Mouse (Mus musculus) liver, embryonic 13.5 days (tissue): ENCODE data around the gene Tmem120a. TPM values are rescaled to one million over a fixed set of nuclear protein-coding genes. Genes with fewer than 3 reads are reported as not detected.
A peak's percentile ranks its signal among the peaks of the same experiment; 100 is the strongest.

Source experiments
- ATAC-seq: fragments of 200-750 bp; cut with Nextera tagmentation; 2 replicates; pipeline ENCODE4 v1.8.0; 2017; ENCODE audit warnings: low read depth, mild to moderate bottlenecking, moderate number of reproducible peaks, moderate library complexity
- DNase-seq: peaks from one replicate; pipeline ENCODE4 v3.0.0; 2022
- H3K27ac ChIP-seq: fragments of 300-500 bp; sonication (generic); 2 replicates; pipeline ENCODE4 v1.5.1; 2015; ENCODE audit warnings: moderate library complexity, mild to moderate bottlenecking, inconsistent platforms
- H3K27me3 ChIP-seq: fragments of 300-500 bp; sonication (generic); 2 replicates; pipeline ENCODE4 v1.6.1; 2015; ENCODE audit warnings: mild to moderate bottlenecking, inconsistent platforms
- H3K36me3 ChIP-seq: fragments of 300-500 bp; sonication (generic); 2 replicates; pipeline ENCODE4 v1.6.1; 2015; ENCODE audit warnings: mild to moderate bottlenecking, inconsistent platforms
- H3K4me1 ChIP-seq: fragments of 300-500 bp; sonication (generic); replicated peaks from 2 replicates; pipeline ENCODE4 v1.6.1; 2015; ENCODE audit warnings: inconsistent platforms
- H3K4me2 ChIP-seq: fragments of 300-500 bp; sonication (generic); 2 replicates; pipeline ENCODE4 v1.6.1; 2015; ENCODE audit warnings: inconsistent platforms, mild to moderate bottlenecking, moderate library complexity
- H3K4me3 ChIP-seq: fragments of 300-500 bp; sonication (generic); replicated peaks from 2 replicates; pipeline ENCODE4 v1.5.1; 2015; ENCODE audit warnings: mild to moderate bottlenecking, inconsistent platforms
- H3K9ac ChIP-seq: fragments of 300-500 bp; sonication (generic); 2 replicates; pipeline ENCODE4 v1.6.1; 2015; ENCODE audit warnings: mild to moderate bottlenecking, inconsistent platforms
- H3K9me3 ChIP-seq: fragments of 300-500 bp; sonication (generic); replicated peaks from 2 replicates; pipeline ENCODE4 v1.6.1; 2016; ENCODE audit warnings: inconsistent platforms
- WGBS: fragments of 180-500 bp; shearing (Covaris S2); methylation state at CpG from one replicate; pipeline ENCODE4 v1.1.7; 2015; ENCODE audit not compliant: insufficient replicate concordance; 5-methylcytosine and 5-hydroxymethylcytosine counted together
- polyA plus RNA-seq: library from polyadenylated mRNA; unstranded; fragments of >200 nt; fragmentation: Nextera tagmentation; extraction: Ambion mirVana; gene quantifications from 2 replicates; pipeline ENCODE4 v1.2.1, GENCODE M21; 2015

Gene Tmem120a
- polyA plus RNA-seq, 1 experiment from 2014 or later, result 17.8 TPM

- H3K9ac ChIP-seq, result no peak overlapping the region
- ATAC-seq, result no peak
- WGBS, result 69% methylated on average over 4 of the region's 4 CpGs
Observed at GRCm38 (mm10) chr5:135705383-135705782, 38.9 kb downstream of the Tmem120a start.

GRCm38 (mm10) chr5:135703431-135703830, 40.8 kb downstream of the Tmem120a start:
- H3K9ac ChIP-seq, result no peak overlapping the region
- no peaks in the 10 kb centered on the region for H3K9me3 ChIP-seq
- WGBS, result 80% methylated on average over 7 of the region's 7 CpGs
- H3K4me2 ChIP-seq, result no peak overlapping the region
- H3K27ac ChIP-seq, result no peak overlapping the region
- no peak for ATAC-seq
- peaks cover 40% of the 10 kb centered on the region for H3K4me1 ChIP-seq
- no peak for DNase-seq
- no peaks in the 10 kb centered on the region for H3K27me3 ChIP-seq
- no peak overlapping the region for H3K4me3 ChIP-seq
- peaks cover 13% of the 10 kb centered on the region; the same call in 1 of the 2 replicates for H3K36me3 ChIP-seq

More at GRCm38 (mm10) chr5:135705383-135705782, 38.9 kb downstream of the Tmem120a start:
- no peak for DNase-seq
- H3K4me2 ChIP-seq, result no peak overlapping the region
- no peak overlapping the region for H3K4me3 ChIP-seq
- H3K36me3 ChIP-seq, result peaks cover 16% of the 10 kb centered on the region
- H3K27me3 ChIP-seq, result no peaks in the 10 kb centered on the region
- peaks cover 47% of the 10 kb centered on the region for H3K4me1 ChIP-seq
- H3K27ac ChIP-seq, result no peak overlapping the region
- H3K9me3 ChIP-seq, result no peaks in the 10 kb centered on the region

- WGBS, result 14% methylated on average over 15 of the region's 15 CpGs
- H3K27me3 ChIP-seq, result no peaks in the 10 kb centered on the region
Observed at GRCm38 (mm10) chr5:135702682-135703192, 41.5 kb downstream of the Tmem120a start.

GRCm38 (mm10) chr5:135702190-135702589, 42.1 kb downstream of the Tmem120a start:
- Histone ChIP-seq H3K9me3 (no peaks in the 10 kb centered on the region), H3K9ac (no peak overlapping the region), H3K36me3 (peaks cover 15% of the 10 kb centered on the region; the same call in 1 of the 2 replicates), H3K4me2 (no peak overlapping the region), H3K4me1 (peaks cover 37% of the 10 kb centered on the region), H3K4me3 (no peak overlapping the region), H3K27ac (no peak overlapping the region), H3K27me3 (no peaks in the 10 kb centered on the region)
- 63% methylated on average over 6 of the region's 6 CpGs for WGBS
- DNase-seq (no peak), ATAC-seq (no peak)

More at GRCm38 (mm10) chr5:135702682-135703192, 41.5 kb downstream of the Tmem120a start:
- peak; percentile 37; the same call in 1 of the 2 replicates for ATAC-seq
- Histone ChIP-seq H3K4me3 (no peak overlapping the region), H3K9me3 (no peaks in the 10 kb centered on the region), H3K4me1 (peaks cover 37% of the 10 kb centered on the region), H3K36me3 (peaks cover 13% of the 10 kb centered on the region; the same call in 1 of the 2 replicates), H3K27ac (no peak overlapping the region), H3K9ac (no peak overlapping the region), H3K4me2 (0 out of 2 replicates have a peak overlapping the region, but pooled peaks have one; percentile 17)
- peak; percentile 37 for DNase-seq

- DNase-seq, result no peak
- no peak overlapping the region for H3K9ac ChIP-seq
- H3K4me1 ChIP-seq, result peaks cover 37% of the 10 kb centered on the region
- no peak overlapping the region for H3K4me3 ChIP-seq
- 78% methylated on average over 4 of the region's 4 CpGs for WGBS
- no peak overlapping the region for H3K27ac ChIP-seq
- no peak overlapping the region for H3K4me2 ChIP-seq
- H3K27me3 ChIP-seq, result no peaks in the 10 kb centered on the region
- ATAC-seq, result no peak
- peaks cover 12% of the 10 kb centered on the region; the same call in 1 of the 2 replicates for H3K36me3 ChIP-seq
- no peaks in the 10 kb centered on the region for H3K9me3 ChIP-seq
Observed at GRCm38 (mm10) chr5:135701601-135702000, 42.6 kb downstream of the Tmem120a start.

DNA sequence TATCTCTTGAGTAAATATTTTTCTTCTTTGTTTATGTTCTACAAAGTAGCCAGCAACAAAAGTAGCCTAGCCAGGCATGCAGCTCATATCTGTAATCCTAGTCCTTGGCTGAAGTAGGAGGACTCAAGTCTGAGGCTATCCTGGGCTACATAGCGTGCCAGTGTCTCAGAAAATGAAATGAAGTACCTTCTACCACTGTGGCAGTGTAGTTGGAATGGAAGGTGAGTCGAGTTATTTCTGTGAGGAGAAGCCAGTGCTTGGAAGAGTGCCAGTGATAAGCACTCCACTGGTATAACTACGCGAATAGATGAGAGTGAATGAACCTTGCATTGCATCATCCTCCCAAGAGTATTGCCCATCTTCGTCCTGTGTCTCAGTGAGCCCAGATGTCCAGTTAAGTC, 46.5 kb downstream of the Tmem120a start:
- Histone ChIP-seq H3K4me3 (no peak overlapping the region), H3K4me1 (peaks cover 37% of the 10 kb centered on the region), H3K27ac (no peak overlapping the region), H3K36me3 (peaks cover 12% of the 10 kb centered on the region; the same call in 1 of the 2 replicates), H3K9me3 (no peaks in the 10 kb centered on the region), H3K4me2 (no peak overlapping the region), H3K27me3 (no peaks in the 10 kb centered on the region), H3K9ac (no peak overlapping the region)
- ATAC-seq, result no peak
- 69% methylated on average over 5 of the region's 5 CpGs for WGBS
- DNase-seq, result no peak

DNA sequence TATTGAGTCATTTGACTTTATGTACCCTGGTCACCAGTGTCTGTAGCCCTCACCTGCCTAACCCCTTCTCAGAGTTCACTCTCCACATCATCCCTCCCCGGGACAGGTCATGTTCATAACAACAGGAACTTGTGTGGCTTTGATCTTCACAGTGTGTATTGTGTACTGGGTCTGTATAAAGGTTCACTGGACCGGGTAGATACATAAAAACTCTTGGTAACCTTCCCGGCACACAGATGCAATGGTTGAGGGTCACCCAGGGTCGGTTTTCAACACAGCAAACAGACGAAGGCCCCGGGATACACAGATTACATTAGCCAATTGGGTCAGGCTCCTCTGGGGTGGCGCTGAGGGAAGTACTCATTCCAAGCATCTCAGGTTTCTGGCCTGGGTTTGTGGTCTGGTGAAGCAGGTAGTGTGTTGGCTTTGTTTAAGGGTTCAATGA, 48.9 kb downstream of the Tmem120a start:
- no peaks in the 10 kb centered on the region for H3K9me3 ChIP-seq
- no peaks in the 10 kb centered on the region for H3K27me3 ChIP-seq
- H3K4me1 ChIP-seq, result peaks cover 34% of the 10 kb centered on the region
- no peak overlapping the region for H3K9ac ChIP-seq
- no peak overlapping the region for H3K4me3 ChIP-seq
- H3K4me2 ChIP-seq, result no peak overlapping the region
- DNase-seq (no peak), ATAC-seq (peak; percentile 79)
- H3K36me3 ChIP-seq, result peaks cover 8% of the 10 kb centered on the region; the same call in 1 of the 2 replicates
- WGBS, result 58% methylated on average over 7 of the region's 7 CpGs
- no peak overlapping the region for H3K27ac ChIP-seq

DNA sequence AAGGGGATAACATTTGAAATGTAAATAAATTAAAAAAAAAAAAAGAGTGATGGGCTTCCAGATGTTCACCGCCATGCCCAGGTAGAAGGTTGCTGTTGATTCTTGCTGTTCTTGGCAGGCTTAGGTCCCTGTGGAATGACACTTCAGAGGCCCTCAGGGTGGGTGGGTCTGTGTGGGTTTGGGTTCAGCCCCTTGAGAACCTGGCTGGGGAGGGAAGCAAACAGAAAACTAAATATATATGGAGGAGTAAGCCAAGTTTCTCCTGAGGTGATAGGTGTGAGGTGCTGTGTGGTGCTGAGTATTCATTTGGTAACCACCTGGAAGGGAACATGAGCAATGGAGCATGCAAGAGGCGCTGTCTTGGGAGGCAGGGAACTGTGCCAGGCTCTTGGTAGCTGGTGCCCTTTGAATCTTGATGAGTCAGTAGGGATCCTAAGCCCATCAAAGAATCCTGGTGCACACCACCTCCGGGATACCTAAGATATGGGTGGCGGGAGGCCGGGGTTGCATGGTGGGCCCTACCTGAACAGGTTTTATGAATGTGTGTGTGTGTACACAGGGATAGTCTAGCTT, 50.9 kb downstream of the Tmem120a start:
- Histone ChIP-seq H3K9me3 (no peaks in the 10 kb centered on the region), H3K9ac (no peak overlapping the region), H3K4me3 (no peak overlapping the region), H3K4me1 (peaks cover 47% of the 10 kb centered on the region), H3K36me3 (0 out of 2 replicates have a peak, but pooled peaks cover 3% of the 10 kb centered on the region), H3K27me3 (no peaks in the 10 kb centered on the region), H3K4me2 (no peak overlapping the region), H3K27ac (no peak overlapping the region)
- 83% methylated on average over 5 of the region's 5 CpGs for WGBS
- no peak for DNase-seq
- no peak for ATAC-seq

GRCm38 (mm10) chr5:135691266-135691665, 53.0 kb downstream of the Tmem120a start:
- ATAC-seq, result no peak
- DNase-seq, result no peak
- no peak overlapping the region for H3K9ac ChIP-seq
- no peaks in the 10 kb centered on the region for H3K9me3 ChIP-seq
- H3K36me3 ChIP-seq, result no peaks in the 10 kb centered on the region
- H3K4me2 ChIP-seq, result no peak overlapping the region
- H3K4me3 ChIP-seq, result no peak overlapping the region
- no peak overlapping the region for H3K27ac ChIP-seq
- 75% methylated on average over 4 of the region's 4 CpGs for WGBS
- peaks cover 44% of the 10 kb centered on the region for H3K4me1 ChIP-seq
- H3K27me3 ChIP-seq, result no peaks in the 10 kb centered on the region

DNA sequence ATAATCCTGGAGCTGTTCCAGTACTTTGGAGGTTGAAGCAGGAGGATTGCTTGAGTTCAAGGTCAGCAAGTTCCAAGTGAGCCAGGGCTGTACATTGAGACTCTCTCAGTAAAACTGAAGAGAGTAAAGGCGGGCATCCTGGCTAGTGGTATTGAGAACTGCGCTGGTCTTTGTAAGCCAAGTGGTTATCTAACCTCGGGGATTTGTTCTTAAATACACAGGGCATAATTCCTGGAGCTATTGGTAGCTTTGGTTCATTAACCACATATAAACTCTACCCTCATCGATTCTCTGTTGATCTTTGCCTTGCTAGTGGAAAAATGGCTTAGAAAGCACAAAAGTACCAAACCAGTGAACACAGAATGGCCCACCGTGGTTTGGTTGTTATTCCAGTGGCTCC, 53.8 kb downstream of the Tmem120a start:
- H3K36me3 ChIP-seq, result no peaks in the 10 kb centered on the region
- no peaks in the 10 kb centered on the region for H3K27me3 ChIP-seq
- ATAC-seq (no peak), DNase-seq (no peak)
- H3K4me1 ChIP-seq, result peaks cover 45% of the 10 kb centered on the region
- H3K27ac ChIP-seq, result no peak overlapping the region
- peak overlapping the region; percentile 80 for H3K4me3 ChIP-seq
- WGBS, result 71% methylated on average over 5 of the region's 5 CpGs
- H3K9me3 ChIP-seq, result no peaks in the 10 kb centered on the region
- peak overlapping the region; percentile 86 for H3K4me2 ChIP-seq
- peak overlapping the region; percentile 86 for H3K9ac ChIP-seq
